Mouse (Mus musculus) MEL (cell line): Measurements from ENCODE around the gene Nol12. TPM values are rescaled to one million over a fixed set of nuclear protein-coding genes. Genes with fewer than 3 reads are reported as not detected.

ENCODE experiments used
- DNase-seq: peaks from one replicate; pipeline ENCODE4 v3.0.0; 2011; ENCODE audit warnings: low read depth, low spot score
- H3K27ac ChIP-seq: 2 replicates; pipeline ENCODE4 v1.5.1; 2012; ENCODE audit warnings: low read depth, mild to moderate bottlenecking, control low read depth, low read length, moderate library complexity; ENCODE audit not compliant: control insufficient read depth
- H3K27me3 ChIP-seq, 2 experiments: fragments of 150-350 bp in 1 of 2; sonication (generic) in 1 of 2; 2 replicates each; pipeline ENCODE4 v1.6.1; 2012; ENCODE audit warnings: low read length in 2 of 2, mild to moderate bottlenecking in 2 of 2, improper control_type of control experiment in 1 of 2, moderate library complexity in 1 of 2; ENCODE audit not compliant: insufficient read depth in 2 of 2, control insufficient read depth in 1 of 2
- H3K36me3 ChIP-seq, 2 experiments: 2 replicates each; pipeline ENCODE4 v1.6.1; 2012 to 2014; ENCODE audit warnings: low read length in 2 of 2, improper control_type of control experiment in 1 of 2, inconsistent platforms in 1 of 2, mild to moderate bottlenecking in 1 of 2; ENCODE audit not compliant: insufficient read depth in 2 of 2, control insufficient read depth in 1 of 2
- H3K4me1 ChIP-seq, 2 experiments: fragments of 150-350 bp in 1 of 2; sonication (generic) in 1 of 2; 2 replicates each; pipeline ENCODE4 v1.6.1; 2012; ENCODE audit warnings: low read length in 2 of 2, improper control_type of control experiment in 1 of 2, mild to moderate bottlenecking in 1 of 2; ENCODE audit not compliant: insufficient read depth in 2 of 2, control insufficient read depth in 1 of 2
- H3K4me3 ChIP-seq, 2 experiments: fragments of 150-350 bp in 1 of 2; sonication (generic) in 1 of 2; 2 replicates each; pipeline ENCODE4 v1.5.1; 2012; ENCODE audit warnings: low read depth in 2 of 2, low read length in 2 of 2, mild to moderate bottlenecking in 2 of 2, moderate library complexity in 2 of 2, control low read depth in 1 of 2, improper control_type of control experiment in 1 of 2; ENCODE audit not compliant: control insufficient read depth in 1 of 2, insufficient read depth in 1 of 2
- H3K79me2 ChIP-seq: 2 replicates; pipeline ENCODE4 v1.6.1; 2012; ENCODE audit warnings: mild to moderate bottlenecking, low read length, moderate library complexity; ENCODE audit not compliant: control insufficient read depth, poor library complexity, insufficient read depth
- H3K9ac ChIP-seq: 2 replicates; pipeline ENCODE4 v1.6.1; 2012; ENCODE audit warnings: low read depth, mild to moderate bottlenecking, control low read depth, low read length, moderate library complexity; ENCODE audit not compliant: control insufficient read depth, poor library complexity, severe bottlenecking
- H3K9me3 ChIP-seq: fragments of 150-350 bp; sonication (generic); replicated peaks from 2 replicates; pipeline ENCODE4 v1.6.1; 2012; ENCODE audit warnings: mild to moderate bottlenecking, low read length, improper control_type of control experiment, moderate library complexity; ENCODE audit not compliant: insufficient read depth
- CHD2 ChIP-seq: IDR thresholded peaks from 2 replicates; pipeline ENCODE4 v1.6.1; 2011; ENCODE audit warnings: low read length, improper control_type of control experiment
- CTCF ChIP-seq, 3 experiments: IDR thresholded peaks in 2 of 3; conservative IDR thresholded peaks in 1 of 3; 2 replicates each; pipeline ENCODE4 v1.5.1; 2011 to 2012; ENCODE audit warnings: low read length in 3 of 3, low read depth in 2 of 3, mild to moderate bottlenecking in 2 of 3, improper control_type of control experiment in 1 of 3, inconsistent platforms in 1 of 3, mixed read lengths in 1 of 3, moderate library complexity in 1 of 3; ENCODE audit not compliant: control insufficient read depth in 1 of 3, insufficient read depth in 1 of 3, poor library complexity in 1 of 3, severe bottlenecking in 1 of 3
- ELF1 ChIP-seq: IDR thresholded peaks from 2 replicates; pipeline ENCODE4 v1.6.1; 2014; ENCODE audit warnings: low read depth, mild to moderate bottlenecking, inconsistent platforms, low read length, improper control_type of control experiment, moderate library complexity
- ETS1 ChIP-seq: IDR thresholded peaks from 2 replicates; pipeline ENCODE4 v1.6.1; 2012; ENCODE audit warnings: low read depth, mild to moderate bottlenecking, inconsistent platforms, low read length, improper control_type of control experiment, moderate library complexity
- JUND ChIP-seq: IDR thresholded peaks from 2 replicates; pipeline ENCODE4 v1.6.1; 2011; ENCODE audit warnings: low read depth, mild to moderate bottlenecking, improper control_type of control experiment, low read length
- KAT2A ChIP-seq: conservative IDR thresholded peaks from 2 replicates; pipeline ENCODE4 v1.6.1; 2012; ENCODE audit warnings: low read depth, low read length, improper control_type of control experiment, inconsistent platforms
- MAFK ChIP-seq: IDR thresholded peaks from 2 replicates; pipeline ENCODE4 v1.6.1; 2011; ENCODE audit warnings: low read depth, mild to moderate bottlenecking, low read length, improper control_type of control experiment, borderline replicate concordance
- MAZ ChIP-seq: IDR thresholded peaks from 2 replicates; pipeline ENCODE4 v1.6.1; 2012; ENCODE audit warnings: low read depth, mild to moderate bottlenecking, inconsistent platforms, low read length, improper control_type of control experiment
- MXI1 ChIP-seq: IDR thresholded peaks from 2 replicates; pipeline ENCODE4 v1.6.1; 2011; ENCODE audit warnings: mild to moderate bottlenecking, low read depth, low read length, improper control_type of control experiment
- MYB ChIP-seq: IDR thresholded peaks from 2 replicates; pipeline ENCODE4 v1.6.1; 2011; ENCODE audit warnings: mild to moderate bottlenecking, low read depth, low read length, improper control_type of control experiment
- NRF1 ChIP-seq: IDR thresholded peaks from 2 replicates; pipeline ENCODE4 v1.6.1; 2014; ENCODE audit warnings: low read depth, mild to moderate bottlenecking, inconsistent platforms, low read length, improper control_type of control experiment, moderate library complexity; ENCODE audit not compliant: poor library complexity, insufficient read depth, severe bottlenecking
- POLR2A ChIP-seq, 2 experiments: IDR thresholded peaks; 2 replicates each; pipeline ENCODE4 v1.6.1; 2011 to 2012; ENCODE audit warnings: low read length in 2 of 2, mild to moderate bottlenecking in 2 of 2, control low read depth in 1 of 2, improper control_type of control experiment in 1 of 2, low read depth in 1 of 2, moderate library complexity in 1 of 2; ENCODE audit not compliant: control insufficient read depth in 1 of 2, insufficient read depth in 1 of 2, poor library complexity in 1 of 2
- POLR2AphosphoS5 ChIP-seq: IDR thresholded peaks from 2 replicates; pipeline ENCODE4 v1.6.1; 2012; ENCODE audit warnings: low read depth, borderline replicate concordance, mild to moderate bottlenecking, inconsistent platforms, low read length, moderate library complexity, mixed read lengths
- RAD21 ChIP-seq: IDR thresholded peaks from 2 replicates; pipeline ENCODE4 v1.6.1; 2011; ENCODE audit warnings: mild to moderate bottlenecking, low read depth, low read length, improper control_type of control experiment
- SIN3A ChIP-seq: IDR thresholded peaks from 2 replicates; pipeline ENCODE4 v1.6.1; 2012; ENCODE audit warnings: low read length, improper control_type of control experiment, inconsistent platforms
- SMC3 ChIP-seq: IDR thresholded peaks from 2 replicates; pipeline ENCODE4 v1.6.1; 2011; ENCODE audit warnings: low read depth, low read length, improper control_type of control experiment
- TCF12 ChIP-seq: IDR thresholded peaks from 2 replicates; pipeline ENCODE4 v1.6.1; 2014; ENCODE audit warnings: low read depth, mild to moderate bottlenecking, inconsistent platforms, low read length, improper control_type of control experiment, moderate library complexity
- USF1 ChIP-seq: IDR thresholded peaks from 2 replicates; pipeline ENCODE4 v1.6.1; 2014; ENCODE audit warnings: low read depth, mild to moderate bottlenecking, inconsistent platforms, low read length, improper control_type of control experiment, moderate library complexity
- ZMIZ1 ChIP-seq: IDR thresholded peaks from 2 replicates; pipeline ENCODE4 v1.6.1; 2012; ENCODE audit warnings: low read depth, mild to moderate bottlenecking, inconsistent platforms, low read length, improper control_type of control experiment, moderate library complexity
- ZNF384 ChIP-seq: IDR thresholded peaks from 2 replicates; pipeline ENCODE4 v1.6.1; 2012; ENCODE audit warnings: low read depth, mild to moderate bottlenecking, inconsistent platforms, low read length, improper control_type of control experiment
- polyA plus RNA-seq, 2 experiments: library from polyadenylated mRNA; stranded (reverse) in 1 of 2; unstranded in 1 of 2; fragments of >175 nt in 1 of 2; fragments of >200 nt in 1 of 2; gene quantifications; 2 replicates each; pipeline versions ENCODE4 v1.2.1 to v1.2.4; 2012; ENCODE audit warnings: low replicate concordance in 2 of 2, low read depth in 1 of 2; ENCODE audit not compliant: insufficient read length in 2 of 2, insufficient read depth in 1 of 2, missing spikeins in 1 of 2
- total RNA-seq: library from RNA; depleted of rRNA; stranded (reverse); fragments of 300-350 nt; gene quantifications from 2 replicates; pipeline ENCODE4 v1.2.3, GENCODE M21; 2012

The Nol12 gene
- total and polyA plus RNA-seq, 3 experiments = 40.8 to 127 TPM; not detected in 1

- Histone ChIP-seq H3K4me3 (no peak overlapping the region), H3K9me3 (no peaks in the 10 kb centered on the region), H3K36me3 (no peaks in the 10 kb centered on the region), H3K9ac (no peak overlapping the region), H3K79me2 (no peaks in the 10 kb centered on the region), H3K27me3 (no peaks in the 10 kb centered on the region), H3K4me1 (no peaks in the 10 kb centered on the region), H3K27ac (no peak overlapping the region)
- no peak for DNase-seq
- TF ChIP-seq SMC3 = no peak
These were observed 56.3 kb downstream of the Nol12 start for GRCm38 (mm10) chr15:78990970-78991525.

- no peaks in the 10 kb centered on the region for H3K9me3 ChIP-seq
- H3K27me3 ChIP-seq = no peaks in the 10 kb centered on the region
These were observed 57.5 kb downstream of the Nol12 start for GRCm38 (mm10) chr15:78992235-78992634.

GRCm38 (mm10) chr15:78992925-78993324 is 58.2 kb downstream of the Nol12 start:
- Histone ChIP-seq H3K79me2 (no peaks in the 10 kb centered on the region), H3K9me3 (no peaks in the 10 kb centered on the region), H3K27ac (no peak overlapping the region), H3K27me3 (no peaks in the 10 kb centered on the region), H3K4me1 (no peaks in the 10 kb centered on the region), H3K9ac (no peak overlapping the region), H3K36me3 (no peaks in the 10 kb centered on the region), H3K4me3 (no peak overlapping the region)
- no peak for DNase-seq
- TF ChIP-seq TCF12 = no peak
- no peak for TF ChIP-seq MYB
- no peak for TF ChIP-seq MXI1
- TF ChIP-seq ETS1 = no peak
- no peak for TF ChIP-seq POLR2A (IDR thresholded peaks at IDR 0.05; ENCODE audit: control insufficient read depth in 1 of 2, insufficient read depth in 1 of 2, low read depth in 1 of 2, low read length in 2 of 2, poor library complexity in 1 of 2)
- TF ChIP-seq RAD21 = no peak
- TF ChIP-seq JUND = no peak
- TF ChIP-seq NRF1 = no peak
- no peak for TF ChIP-seq MAZ
- no peak for TF ChIP-seq POLR2AphosphoS5
- TF ChIP-seq KAT2A = no peak
- TF ChIP-seq ELF1 = no peak
- TF ChIP-seq ZNF384 = no peak

More at GRCm38 (mm10) chr15:78992235-78992634, 57.5 kb downstream of the Nol12 start:
- Histone ChIP-seq H3K4me3 (no peak overlapping the region), H3K4me1 (no peaks in the 10 kb centered on the region), H3K36me3 (no peaks in the 10 kb centered on the region), H3K9ac (no peak overlapping the region), H3K27ac (no peak overlapping the region), H3K79me2 (no peaks in the 10 kb centered on the region)
- peak; percentile 14 for DNase-seq
- TF ChIP-seq SIN3A = no peak
- no peak for TF ChIP-seq MAFK
- no peak for TF ChIP-seq ZMIZ1
- TF ChIP-seq USF1 = no peak
- TF ChIP-seq CTCF (IDR thresholded peaks at IDR 0.05 in 2 of 3, conservative IDR thresholded peaks at IDR 0.05 in 1 of 3; ENCODE audit: control insufficient read depth in 1 of 3, insufficient read depth in 1 of 3, low read depth in 2 of 3, low read length in 3 of 3, poor library complexity in 1 of 3, severe bottlenecking in 1 of 3) = peak; percentile 32 to 55 (median 32); a peak in 5 of 6 replicates
- peak; percentile 17; the same call in 1 of the 2 replicates for TF ChIP-seq SMC3
- TF ChIP-seq ELF1 = no peak
- TF ChIP-seq TCF12 = no peak
- TF ChIP-seq POLR2A (IDR thresholded peaks at IDR 0.05; ENCODE audit: control insufficient read depth in 1 of 2, insufficient read depth in 1 of 2, low read depth in 1 of 2, low read length in 2 of 2, poor library complexity in 1 of 2) = no peak
- TF ChIP-seq CHD2 = no peak
